Mouse (Mus musculus) neural tube, embryonic 14.5 days (tissue): ENCODE measurements at regions not wholly inside any gene's neighbourhood (a gene's known extent, or its start where the extent isn't known, plus 50 kb on each side); places are given as distances from the start of the nearest gene placed in this dataset.
A peak's percentile ranks its signal among the peaks of the same experiment; 100 is the strongest.

Source experiments
- ATAC-seq: fragments of 200-750 bp; cut with Nextera tagmentation; 2 replicates; pipeline ENCODE4 v1.8.0; 2017; ENCODE audit warnings: low read depth, mild to moderate bottlenecking, moderate TSS enrichment, moderate library complexity
- H3K27ac ChIP-seq: fragments of 300-500 bp; sonication (generic); 2 replicates; pipeline ENCODE4 v1.5.1; 2014; ENCODE audit warnings: low read depth, mild to moderate bottlenecking, control low read depth, low read length, moderate library complexity, mixed read lengths
- H3K27me3 ChIP-seq: fragments of 300-500 bp; sonication (generic); 2 replicates; pipeline ENCODE4 v1.6.1; 2014; ENCODE audit warnings: low read length; ENCODE audit not compliant: control insufficient read depth, insufficient read depth
- H3K36me3 ChIP-seq: fragments of 300-500 bp; sonication (generic); 2 replicates; pipeline ENCODE4 v1.6.1; 2014; ENCODE audit warnings: low read length, mixed read lengths; ENCODE audit not compliant: control insufficient read depth, insufficient read depth
- H3K4me1 ChIP-seq: fragments of 300-500 bp; sonication (generic); 2 replicates; pipeline ENCODE4 v1.6.1; 2014; ENCODE audit warnings: low read length; ENCODE audit not compliant: control insufficient read depth, insufficient read depth
- H3K4me2 ChIP-seq: fragments of 300-500 bp; sonication (generic); 2 replicates; pipeline ENCODE4 v1.6.1; 2014; ENCODE audit warnings: mild to moderate bottlenecking, low read depth, low read length, control low read depth
- H3K4me3 ChIP-seq: fragments of 300-500 bp; sonication (generic); 2 replicates; pipeline ENCODE4 v1.5.1; 2014; ENCODE audit warnings: low read depth, low read length, control low read depth, mixed read lengths
- H3K9ac ChIP-seq: fragments of 300-500 bp; sonication (generic); replicated peaks from 2 replicates; pipeline ENCODE4 v1.6.1; 2014; ENCODE audit warnings: low read depth, mild to moderate bottlenecking, control low read depth, low read length, mixed read lengths
- H3K9me3 ChIP-seq: fragments of 300-500 bp; sonication (generic); 2 replicates; pipeline ENCODE4 v1.6.1; 2016; ENCODE audit warnings: low read length; ENCODE audit not compliant: control insufficient read depth
- WGBS: fragments of 180-500 bp; shearing (Covaris S2); extraction: QIAGEN DNeasy Blood & Tissue Kit; methylation state at CpG from one replicate; pipeline ENCODE4 v1.1.7; 2014; 5-methylcytosine and 5-hydroxymethylcytosine counted together

GRCm38 (mm10) chr3:40120298-40120875 lies 410.7 kb upstream of the Intu start:
- Histone ChIP-seq H3K4me3 (no peak overlapping the region), H3K4me1 (peaks cover 12% of the 10 kb centered on the region), H3K36me3 (no peaks in the 10 kb centered on the region), H3K27me3 (no peaks in the 10 kb centered on the region), H3K4me2 (no peak overlapping the region), H3K9ac (no peak overlapping the region), H3K27ac (no peak overlapping the region), H3K9me3 (no peaks in the 10 kb centered on the region)
- 18% methylated on average over 4 of the region's 4 CpGs for WGBS
- peak; percentile 80; the same call in 1 of the 2 replicates for ATAC-seq

GRCm38 (mm10) chr3:40123558-40124236 lies 407.4 kb upstream of the Intu start:
- peaks cover 12% of the 10 kb centered on the region for H3K4me1 ChIP-seq
- H3K27ac ChIP-seq: no peak overlapping the region
- WGBS: 33% methylated on average over 9 of the region's 9 CpGs
- ATAC-seq: no peak
- no peaks in the 10 kb centered on the region for H3K9me3 ChIP-seq
- H3K36me3 ChIP-seq: no peaks in the 10 kb centered on the region
- no peak overlapping the region for H3K4me2 ChIP-seq
- H3K9ac ChIP-seq: no peak overlapping the region
- H3K4me3 ChIP-seq: no peak overlapping the region
- no peaks in the 10 kb centered on the region for H3K27me3 ChIP-seq

GRCm38 (mm10) chr3:40126903-40127302 lies 404.2 kb upstream of the Intu start:
- no peak overlapping the region for H3K4me3 ChIP-seq
- WGBS: 94% methylated on average over 2 of the region's 2 CpGs
- no peak overlapping the region for H3K27ac ChIP-seq
- no peak for ATAC-seq
- no peaks in the 10 kb centered on the region for H3K27me3 ChIP-seq
- no peaks in the 10 kb centered on the region for H3K9me3 ChIP-seq
- no peaks in the 10 kb centered on the region for H3K4me1 ChIP-seq
- no peak overlapping the region for H3K4me2 ChIP-seq
- no peaks in the 10 kb centered on the region for H3K36me3 ChIP-seq
- no peak overlapping the region for H3K9ac ChIP-seq

GRCm38 (mm10) chr3:40130858-40131584 lies 400.1 kb upstream of the Intu start:
- ATAC-seq: no peak
- Histone ChIP-seq H3K27me3 (no peaks in the 10 kb centered on the region), H3K9ac (no peak overlapping the region), H3K27ac (no peak overlapping the region), H3K36me3 (no peaks in the 10 kb centered on the region), H3K4me2 (no peak overlapping the region), H3K4me3 (no peak overlapping the region), H3K9me3 (no peaks in the 10 kb centered on the region), H3K4me1 (no peaks in the 10 kb centered on the region)
- 85% methylated on average over 8 of the region's 8 CpGs for WGBS

- no peak overlapping the region for H3K9ac ChIP-seq
- no peaks in the 10 kb centered on the region for H3K36me3 ChIP-seq
- H3K4me3 ChIP-seq: no peak overlapping the region
- no peak for ATAC-seq
- no peaks in the 10 kb centered on the region for H3K27me3 ChIP-seq
- H3K9me3 ChIP-seq: no peaks in the 10 kb centered on the region
- H3K4me1 ChIP-seq: no peaks in the 10 kb centered on the region
- H3K4me2 ChIP-seq: no peak overlapping the region
- 81% methylated on average over 5 of the region's 5 CpGs for WGBS
- no peak overlapping the region for H3K27ac ChIP-seq
Observed at GRCm38 (mm10) chr3:40138671-40139070, 392.4 kb upstream of the Intu start.

GRCm38 (mm10) chr3:40142229-40142628 lies 388.9 kb upstream of the Intu start:
- H3K9me3 ChIP-seq: no peaks in the 10 kb centered on the region
- H3K4me1 ChIP-seq: no peaks in the 10 kb centered on the region
- no peak overlapping the region for H3K4me3 ChIP-seq
- ATAC-seq: no peak
- no peaks in the 10 kb centered on the region for H3K36me3 ChIP-seq
- no peak overlapping the region for H3K27ac ChIP-seq
- WGBS: 87% methylated on average over 5 of the region's 5 CpGs
- H3K9ac ChIP-seq: no peak overlapping the region
- H3K4me2 ChIP-seq: no peak overlapping the region
- no peaks in the 10 kb centered on the region for H3K27me3 ChIP-seq

GRCm38 (mm10) chr3:40158631-40159030 lies 372.5 kb upstream of the Intu start:
- H3K4me1 ChIP-seq: no peaks in the 10 kb centered on the region
- no peaks in the 10 kb centered on the region for H3K27me3 ChIP-seq
- H3K27ac ChIP-seq: no peak overlapping the region
- WGBS: 78% methylated on average over 6 of the region's 6 CpGs
- no peak overlapping the region for H3K4me2 ChIP-seq
- no peak overlapping the region for H3K9ac ChIP-seq
- no peaks in the 10 kb centered on the region for H3K36me3 ChIP-seq
- no peak overlapping the region for H3K4me3 ChIP-seq
- no peaks in the 10 kb centered on the region for H3K9me3 ChIP-seq
- no peak for ATAC-seq

GRCm38 (mm10) chr3:40159591-40160145 lies 371.4 kb upstream of the Intu start:
- no peak overlapping the region for H3K4me2 ChIP-seq
- H3K9ac ChIP-seq: no peak overlapping the region
- WGBS: 61% methylated on average over 9 of the region's 9 CpGs
- H3K27me3 ChIP-seq: no peaks in the 10 kb centered on the region
- no peak for ATAC-seq
- H3K27ac ChIP-seq: no peak overlapping the region
- no peaks in the 10 kb centered on the region for H3K36me3 ChIP-seq
- no peaks in the 10 kb centered on the region for H3K9me3 ChIP-seq
- H3K4me3 ChIP-seq: no peak overlapping the region
- no peaks in the 10 kb centered on the region for H3K4me1 ChIP-seq

- Histone ChIP-seq H3K4me3 (no peak overlapping the region), H3K27ac (no peak overlapping the region), H3K27me3 (no peaks in the 10 kb centered on the region), H3K9ac (no peak overlapping the region), H3K4me1 (no peaks in the 10 kb centered on the region), H3K9me3 (no peaks in the 10 kb centered on the region), H3K4me2 (no peak overlapping the region), H3K36me3 (no peaks in the 10 kb centered on the region)
- ATAC-seq: no peak
- 96% methylated on average over 1 of the region's 1 CpGs for WGBS
Observed at GRCm38 (mm10) chr3:40164181-40164580, 366.9 kb upstream of the Intu start.
